In genomic region chr17:28328366-28328928, GRCm38 (mm10) we compare ENCODE assay signal across 8 mouse cellular contexts. TPM values are rescaled to one million over a fixed set of nuclear protein-coding genes. Genes with fewer than 3 reads are reported as not detected.
DNase-seq lines count a peak whose midpoint lies in the region; ATAC-seq lines count a peak whose summit lies in the region.

Gene Rpl10a, plus strand, starts transcription at chr17:28328471.

- DNase-seq in ZHBTc4 (ENCODE audit: low read depth, low spot score): peak; percentile 97
- DNase-seq in gastrocnemius, adult 8-10 months (ENCODE audit: low spot score in 2 of 2): peak; percentile 91 to 94
- DNase-seq in hindlimb bud, embryonic 11.5 days (ENCODE audit: extremely low spot score, low read depth, low spot score): peak; percentile 91
- DNase-seq in left cerebral cortex, adult 8-10 months (ENCODE audit: low spot score in 2 of 2): peak; percentile 93 to 94
- DNase-seq in right cerebral cortex, postnatal 10 days (ENCODE audit: low spot score in 2 of 2): peak; percentile 96 to 99
- DNase-seq in urinary bladder, postnatal 25 days (ENCODE audit: low spot score): peak; percentile 98

- peaks cover 6% of the 10 kb centered on the region for H3K9me3 ChIP-seq in megakaryocyte, embryonic 14.5 days

- peak within 1 kb of the TSS; percentile 96 for H3K4me3 ChIP-seq in megakaryocyte, embryonic 14.5 days (replicated peaks)

- H3K27me3 ChIP-seq in megakaryocyte, embryonic 14.5 days (replicated peaks): peaks cover 12% of the 10 kb centered on the region

- peak; percentile 85 for ATAC-seq in common myeloid progenitor, adult 5-6 weeks (replicated peaks; ENCODE audit: low read depth, poor library complexity, severe bottlenecking)

- H3K36me3 ChIP-seq in megakaryocyte, embryonic 14.5 days (replicated peaks; ENCODE audit: low read length): peaks cover 68% of the 10 kb centered on the region

- peaks cover 58% of the 10 kb centered on the region for H3K4me1 ChIP-seq in megakaryocyte, embryonic 14.5 days

RNA-seq across cellular contexts. Expression of gene Rpl10a, which starts in this region (rescaled TPM):
- total RNA-seq in common myeloid progenitor, adult 5-6 weeks (2017): 1,140 and 1,191 TPM in 2 replicates
- 100 to 1,000 TPM; 377 to 515 (median 422) TPM for total RNA-seq in gastrocnemius, adult 8-10 months (2022)
- total RNA-seq in left cerebral cortex, adult 8-10 months (2022): 100 to 1,000 TPM; 323 to 368 (median 355) TPM
- polyA plus RNA-seq in megakaryocyte, embryonic 14.5 days (2012; ENCODE audit: insufficient read depth, low replicate concordance): 4,291 and 7,093 TPM in 2 replicates

Comparison
In these comparisons a context has a peak if more than half of its experiments do, and no peak if none do; other contexts are left out.
1. Peak in every context shown above with its lines: DNase-seq, ATAC-seq and H3K4me3 ChIP-seq.